Mouse (Mus musculus): ENCODE data around the gene Aldh9a1.
"Not testable (repeated sequence)": the region's sequence is repeated elsewhere in the genome, so short reads cannot be mapped to it uniquely, and the experiment has no call there.

Aldh9a1 gene

GRCm38 (mm10) chr1:167349815-167350596, at the start of gene Aldh9a1:
Gene Aldh9a1, plus strand, starts transcription at chr1:167349991.
- DNase-seq (ENCODE audit: low read depth): peak; percentile 87

GRCm38 (mm10) chr1:167300122-167300521, 49.7 kb upstream of the Aldh9a1 start:
- no peak for DNase-seq (ENCODE audit: low read depth)

DNA sequence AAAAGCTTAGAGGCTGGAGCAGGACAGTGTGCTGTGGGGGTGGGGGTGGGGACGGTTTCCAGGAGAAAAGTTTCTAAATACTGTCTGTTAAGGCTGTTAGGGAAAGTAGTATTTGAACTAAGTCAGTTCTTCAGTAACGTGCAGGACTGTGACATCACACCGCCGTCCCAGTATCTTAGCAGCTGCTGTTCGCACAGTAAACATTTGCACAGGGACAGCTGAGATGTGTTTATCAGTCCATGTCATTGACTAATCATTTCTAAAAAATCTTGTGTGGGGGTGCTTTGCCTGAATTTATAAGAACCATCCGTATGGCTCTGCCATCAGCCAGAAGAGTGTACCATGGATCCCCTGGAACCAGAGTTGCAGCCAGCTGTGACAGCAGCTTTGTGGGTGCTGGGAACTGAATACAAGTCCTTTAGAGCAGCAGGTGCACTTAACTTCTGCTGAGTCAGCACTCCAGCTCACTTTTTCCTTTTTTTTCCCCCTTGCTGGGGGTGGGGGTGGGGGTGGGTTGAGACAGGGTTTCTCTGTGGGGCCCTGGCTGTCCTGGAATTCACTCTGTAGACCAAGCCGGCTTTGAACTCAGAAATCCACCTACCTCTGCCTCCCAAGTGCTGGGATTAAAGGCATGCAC, 44.2 kb upstream of the Aldh9a1 start:
- no peak for DNase-seq (ENCODE audit: low read depth)

- DNase-seq (ENCODE audit: low read depth): peak; percentile 86
Measured at GRCm38 (mm10) chr1:167306451-167307240, 43.1 kb upstream of the Aldh9a1 start.

DNA sequence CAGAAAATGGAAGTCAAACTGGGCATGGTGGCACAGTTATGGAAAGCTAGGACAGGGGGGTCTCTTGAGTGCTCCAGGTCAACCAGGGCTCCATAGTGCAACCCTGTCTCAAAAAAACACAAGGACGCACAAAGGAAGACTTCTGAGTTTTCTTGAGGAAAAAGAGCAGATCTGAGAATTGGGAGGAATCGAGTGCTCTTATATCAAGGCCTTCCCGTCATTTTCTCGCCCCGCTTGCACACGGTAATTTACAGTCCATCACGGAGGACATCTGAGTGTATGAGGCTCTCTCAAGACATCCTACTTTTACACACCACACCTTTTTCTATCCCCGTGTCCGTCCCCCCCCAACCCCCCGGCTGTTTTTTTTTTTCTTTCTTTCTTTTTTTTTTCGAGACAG, 42.1 kb upstream of the Aldh9a1 start:
- peak; percentile 33 for DNase-seq (ENCODE audit: low read depth)

GRCm38 (mm10) chr1:167308261-167309054, 41.3 kb upstream of the Aldh9a1 start, which contains the start of gene Tmco1:
Gene Tmco1, plus strand, starts transcription at chr1:167308378.
- DNase-seq (ENCODE audit: low read depth): peak; percentile 97

- no peak for DNase-seq (ENCODE audit: low read depth)
Measured at GRCm38 (mm10) chr1:167312367-167312766, 37.4 kb upstream of the Aldh9a1 start.

GRCm38 (mm10) chr1:167313220-167313619, 36.6 kb upstream of the Aldh9a1 start:
- DNase-seq (ENCODE audit: low read depth): no peak

- DNase-seq (ENCODE audit: low read depth): no peak
Measured at GRCm38 (mm10) chr1:167321691-167322090, 28.1 kb upstream of the Aldh9a1 start.

GRCm38 (mm10) chr1:167328776-167329175, 21.0 kb upstream of the Aldh9a1 start:
- DNase-seq (ENCODE audit: low read depth): no peak

GRCm38 (mm10) chr1:167331106-167331505, 18.7 kb upstream of the Aldh9a1 start:
- DNase-seq (ENCODE audit: low read depth): no peak

DNA sequence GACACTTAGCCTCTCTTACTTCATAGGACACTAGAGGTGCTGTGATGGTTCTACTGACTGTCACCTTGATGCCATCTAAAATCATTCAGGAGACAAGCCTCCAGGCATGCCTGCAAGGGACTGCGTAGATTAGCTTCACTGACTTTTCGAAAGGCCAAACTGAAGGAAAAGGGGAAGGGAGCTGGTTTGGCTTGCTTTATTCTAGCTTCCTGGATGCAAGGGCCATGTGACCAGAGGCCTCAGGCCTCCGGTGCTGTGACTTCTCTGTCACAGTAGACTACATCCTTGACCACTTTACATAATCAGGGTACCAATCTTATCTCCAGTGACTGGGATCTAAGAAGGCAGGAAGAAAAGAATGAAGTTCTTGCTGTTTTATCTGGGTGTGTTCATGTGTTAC, 13.4 kb upstream of the Aldh9a1 start:
- DNase-seq (ENCODE audit: low read depth): no peak

GRCm38 (mm10) chr1:167337463-167338095, 12.2 kb upstream of the Aldh9a1 start:
- DNase-seq (ENCODE audit: low read depth): peak; percentile 93

GRCm38 (mm10) chr1:167339177-167339781, 10.5 kb upstream of the Aldh9a1 start:
- peak; percentile 43 for DNase-seq (ENCODE audit: low read depth)

DNA sequence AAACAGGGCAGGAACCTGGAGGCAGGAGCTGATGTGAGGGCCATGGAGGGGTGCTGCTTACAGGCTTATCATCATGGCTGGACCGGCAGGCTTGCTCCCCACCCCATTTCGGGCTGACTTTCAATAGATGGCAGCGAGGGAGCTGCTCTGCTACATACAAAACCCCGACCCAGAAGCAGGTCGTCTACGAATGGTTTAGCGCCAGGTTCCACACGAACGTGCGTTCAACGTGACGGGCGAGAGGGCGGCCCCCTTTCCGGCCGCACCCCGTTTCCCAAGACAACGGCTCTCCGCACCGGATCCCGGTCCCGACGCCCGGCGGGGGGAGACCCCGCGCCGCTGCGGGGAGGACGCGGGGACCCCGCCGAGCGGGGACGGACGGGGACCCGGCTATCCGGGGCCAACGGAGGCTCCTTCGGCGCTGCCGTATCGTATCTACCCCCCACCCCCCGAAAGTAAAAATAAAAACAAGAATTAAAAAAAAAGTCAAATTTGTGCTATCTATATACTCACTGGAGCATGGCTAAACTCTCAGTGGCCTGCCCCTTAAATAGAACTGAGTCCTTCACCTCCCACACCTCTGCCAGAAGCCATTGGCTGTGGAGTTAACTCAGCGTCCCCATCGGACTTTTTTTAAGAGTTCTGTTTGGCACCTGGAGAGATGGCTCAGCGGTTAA, 9.5 kb upstream of the Aldh9a1 start:
- DNase-seq (ENCODE audit: low read depth): peak; percentile 45

- DNase-seq (ENCODE audit: low read depth): no peak
Measured at GRCm38 (mm10) chr1:167340910-167341528, 8.8 kb upstream of the Aldh9a1 start.

GRCm38 (mm10) chr1:167342831-167343230, 7.0 kb upstream of the Aldh9a1 start:
- DNase-seq (ENCODE audit: low read depth): no peak

GRCm38 (mm10) chr1:167345994-167346520, 3.7 kb upstream of the Aldh9a1 start:
- not testable (repeated sequence) for DNase-seq (ENCODE audit: low read depth)

DNA sequence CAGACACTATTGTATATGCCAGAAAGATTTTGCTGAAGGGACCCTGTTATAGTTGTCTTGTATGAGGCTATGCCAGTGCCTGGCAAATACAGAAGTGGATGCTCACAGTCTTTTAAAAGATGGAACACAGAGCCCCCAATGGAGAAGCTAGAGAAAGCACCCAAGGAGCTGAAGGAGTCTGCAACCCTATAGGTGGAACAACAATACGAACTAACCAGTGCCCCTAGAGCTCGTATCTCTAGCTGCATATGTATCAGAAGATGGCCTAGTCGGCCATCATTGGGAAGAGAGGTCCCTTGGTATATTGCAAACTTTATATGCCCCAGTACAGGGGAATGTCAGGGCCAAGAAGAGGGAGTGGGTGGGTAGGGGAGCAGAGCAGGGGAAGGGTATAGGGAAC, 585 bp upstream of the Aldh9a1 start:
- not testable (repeated sequence) for DNase-seq (ENCODE audit: low read depth)
